Mouse (Mus musculus) testis, adult 2 months (tissue): Measurements from ENCODE around the gene Smim20.

Source experiments
- CTCF ChIP-seq: fragments of 200-500 bp; IDR thresholded peaks from 2 replicates; pipeline ENCODE4 v1.5.1; 2012; ENCODE audit warnings: low read depth, mild to moderate bottlenecking, inconsistent platforms, low read length, moderate library complexity; ENCODE audit not compliant: control insufficient read depth, insufficient read depth, insufficient replicate concordance
- POLR2A ChIP-seq: fragments of 200-500 bp; IDR thresholded peaks from 2 replicates; pipeline ENCODE4 v1.6.1; 2012; ENCODE audit warnings: low read depth, mild to moderate bottlenecking, inconsistent platforms, low read length, moderate library complexity; ENCODE audit not compliant: control insufficient read depth

DNA sequence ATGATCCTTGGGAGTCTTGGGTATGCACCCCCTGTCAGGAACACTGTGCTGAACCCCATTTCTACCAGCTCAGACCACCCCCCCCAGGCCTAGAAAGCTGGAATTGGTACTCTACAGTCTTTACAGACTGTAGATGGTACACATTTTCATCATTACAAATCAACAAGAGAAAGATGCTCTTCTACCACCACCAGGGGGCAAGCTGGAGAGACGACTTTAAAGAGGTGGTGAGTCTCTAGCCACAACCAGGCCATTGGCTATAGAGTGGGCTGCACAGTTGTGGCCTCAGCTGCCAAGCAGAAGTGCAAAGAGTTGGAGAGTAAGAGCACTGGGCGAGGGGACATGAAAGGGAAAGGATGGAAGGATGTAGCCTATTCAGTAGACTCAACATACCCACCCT lies 48.9 kb downstream of the Smim20 start:
- no peak for TF ChIP-seq POLR2A
- no peak for TF ChIP-seq CTCF
